Mouse (Mus musculus) hindbrain, postnatal 0 days (tissue): ENCODE data around the gene Sash1. TPM values are rescaled to one million over a fixed set of nuclear protein-coding genes. Genes with fewer than 3 reads are reported as not detected.
A peak's percentile ranks its signal among the peaks of the same experiment; 100 is the strongest.

Experiments used
- ATAC-seq: fragments of 200-750 bp; cut with Nextera tagmentation; 2 replicates; pipeline ENCODE4 v1.8.0; 2017; ENCODE audit warnings: mild to moderate bottlenecking, moderate TSS enrichment, moderate library complexity
- DNase-seq: peaks from one replicate; pipeline ENCODE4 v3.0.0-alpha.2; 2015; ENCODE audit warnings: low spot score
- H3K27ac ChIP-seq: fragments of 300-500 bp; sonication (generic); 2 replicates; pipeline ENCODE4 v1.5.1; 2014; ENCODE audit warnings: mild to moderate bottlenecking
- H3K27me3 ChIP-seq: fragments of 300-500 bp; sonication (generic); 2 replicates; pipeline ENCODE4 v1.6.1; 2014; ENCODE audit warnings: low read length, mixed read lengths; ENCODE audit not compliant: insufficient read depth
- H3K36me3 ChIP-seq: fragments of 300-500 bp; sonication (generic); 2 replicates; pipeline ENCODE4 v1.6.1; 2014; ENCODE audit warnings: low read length, mixed read lengths; ENCODE audit not compliant: insufficient read depth
- H3K4me1 ChIP-seq: fragments of 300-500 bp; sonication (generic); 2 replicates; pipeline ENCODE4 v1.6.1; 2014; ENCODE audit warnings: antibody characterized with exemption, low read length, mixed read lengths; ENCODE audit not compliant: insufficient read depth
- H3K4me2 ChIP-seq: fragments of 300-500 bp; sonication (generic); 2 replicates; pipeline ENCODE4 v1.6.1; 2014; ENCODE audit warnings: low read depth, mild to moderate bottlenecking, low read length, moderate library complexity, mixed read lengths
- H3K4me3 ChIP-seq: fragments of 300-500 bp; sonication (generic); 2 replicates; pipeline ENCODE4 v1.5.1; 2014; ENCODE audit warnings: low read length
- H3K9ac ChIP-seq: fragments of 300-500 bp; sonication (generic); replicated peaks from 2 replicates; pipeline ENCODE4 v1.6.1; 2014; ENCODE audit warnings: mild to moderate bottlenecking, low read length, moderate library complexity, mixed read lengths
- H3K9me3 ChIP-seq: fragments of 300-500 bp; sonication (generic); 2 replicates; pipeline ENCODE4 v1.6.1; 2016; ENCODE audit warnings: low read length, mixed read lengths
- CTCF ChIP-seq: IDR thresholded peaks from 2 replicates; pipeline ENCODE4 v1.5.1; 2016; ENCODE audit warnings: antibody characterized with exemption, control low read depth, low read depth
- WGBS: fragments of 180-500 bp; shearing (Covaris S2); extraction: QIAGEN DNeasy Blood & Tissue Kit; methylation state at CpG from one replicate; pipeline ENCODE4 v1.1.7; 2014; 5-methylcytosine and 5-hydroxymethylcytosine counted together
- polyA plus RNA-seq: library from polyadenylated mRNA; unstranded; fragments of >200 nt; fragmentation: Nextera tagmentation; extraction: Ambion mirVana; gene quantifications from 2 replicates; pipeline ENCODE4 v1.2.1, GENCODE M21; 2015
- total RNA-seq: library from RNA; depleted of rRNA; stranded (reverse); fragments of >200 nt; gene quantifications from 2 replicates; pipeline ENCODE4 v1.2.3, GENCODE M21; 2014

The Sash1 gene
- total and polyA plus RNA-seq, 2 experiments from 2014 or later: 7.4 to 50.8 TPM

GRCm38 (mm10) chr10:8741505-8741904, 144.4 kb downstream of the Sash1 start:
- no peak overlapping the region for H3K27ac ChIP-seq
- no peaks in the 10 kb centered on the region for H3K27me3 ChIP-seq
- no peak for DNase-seq
- TF ChIP-seq CTCF: no peak
- ATAC-seq: no peak
- H3K9me3 ChIP-seq: no peaks in the 10 kb centered on the region
- no peak overlapping the region for H3K4me2 ChIP-seq
- H3K9ac ChIP-seq: no peak overlapping the region
- 93% methylated on average over 9 of the region's 9 CpGs for WGBS
- no peaks in the 10 kb centered on the region for H3K4me1 ChIP-seq
- H3K36me3 ChIP-seq: peaks cover 26% of the 10 kb centered on the region
- H3K4me3 ChIP-seq: no peak overlapping the region

- Histone ChIP-seq H3K4me1 (no peaks in the 10 kb centered on the region), H3K27ac (no peak overlapping the region), H3K9ac (no peak overlapping the region), H3K4me2 (no peak overlapping the region), H3K27me3 (no peaks in the 10 kb centered on the region), H3K36me3 (peaks cover 26% of the 10 kb centered on the region), H3K4me3 (no peak overlapping the region), H3K9me3 (no peaks in the 10 kb centered on the region)
- DNase-seq (no peak), ATAC-seq (no peak)
- TF ChIP-seq CTCF: no peak
- 97% methylated on average over 5 of the region's 5 CpGs for WGBS
These were observed 145.1 kb downstream of the Sash1 start for GRCm38 (mm10) chr10:8740797-8741196.

- Histone ChIP-seq H3K4me1 (no peaks in the 10 kb centered on the region), H3K27me3 (no peaks in the 10 kb centered on the region), H3K9ac (no peak overlapping the region), H3K27ac (peak overlapping the region; percentile 26; the same call in 1 of the 2 replicates), H3K4me2 (no peak overlapping the region), H3K4me3 (no peak overlapping the region), H3K36me3 (peaks cover 26% of the 10 kb centered on the region; the same call in 1 of the 2 replicates), H3K9me3 (no peaks in the 10 kb centered on the region)
- 64% methylated on average over 34 of the region's 34 CpGs for WGBS
- peak; percentile 67 for ATAC-seq
- peak; percentile 48 for DNase-seq
- no peak for TF ChIP-seq CTCF
These were observed 156.2 kb downstream of the Sash1 start for GRCm38 (mm10) chr10:8729387-8730337.

- peak; percentile 28 for DNase-seq
- Histone ChIP-seq H3K4me3 (no peak overlapping the region), H3K9ac (no peak overlapping the region), H3K4me1 (no peaks in the 10 kb centered on the region), H3K36me3 (peaks cover 7% of the 10 kb centered on the region; the same call in 1 of the 2 replicates), H3K4me2 (no peak overlapping the region), H3K9me3 (no peaks in the 10 kb centered on the region), H3K27me3 (no peaks in the 10 kb centered on the region), H3K27ac (no peak overlapping the region)
- peak; percentile 68 for ATAC-seq
- no peak for TF ChIP-seq CTCF
- 37% methylated on average over 13 of the region's 13 CpGs for WGBS
These were observed 166.5 kb downstream of the Sash1 start for GRCm38 (mm10) chr10:8719345-8719744.

GRCm38 (mm10) chr10:8718831-8719230, 167.0 kb downstream of the Sash1 start:
- no peak overlapping the region for H3K4me2 ChIP-seq
- no peak overlapping the region for H3K27ac ChIP-seq
- 55% methylated on average over 7 of the region's 7 CpGs for WGBS
- no peaks in the 10 kb centered on the region for H3K27me3 ChIP-seq
- no peak overlapping the region for H3K4me3 ChIP-seq
- no peaks in the 10 kb centered on the region for H3K4me1 ChIP-seq
- H3K36me3 ChIP-seq: peaks cover 6% of the 10 kb centered on the region; the same call in 1 of the 2 replicates
- ATAC-seq (no peak; the same call in 1 of the 2 replicates), DNase-seq (peak; percentile 51)
- H3K9ac ChIP-seq: no peak overlapping the region
- TF ChIP-seq CTCF: peak; percentile 23; the same call in 1 of the 2 replicates
- H3K9me3 ChIP-seq: no peaks in the 10 kb centered on the region

GRCm38 (mm10) chr10:8717171-8717570, 168.7 kb downstream of the Sash1 start:
- DNase-seq: no peak
- no peak overlapping the region for H3K9ac ChIP-seq
- no peaks in the 10 kb centered on the region for H3K27me3 ChIP-seq
- H3K4me1 ChIP-seq: no peaks in the 10 kb centered on the region
- WGBS: 78% methylated on average over 5 of the region's 5 CpGs
- H3K27ac ChIP-seq: no peak overlapping the region
- no peak overlapping the region for H3K4me3 ChIP-seq
- no peak for ATAC-seq
- H3K36me3 ChIP-seq: no peaks in the 10 kb centered on the region
- H3K9me3 ChIP-seq: no peaks in the 10 kb centered on the region
- no peak for TF ChIP-seq CTCF
- H3K4me2 ChIP-seq: no peak overlapping the region
